Mouse (Mus musculus) bone marrow, adult 2 months (tissue): ENCODE results near the gene Rapgef4.

Experiments
- CTCF ChIP-seq: fragments of 200-500 bp; IDR thresholded peaks from 2 replicates; pipeline ENCODE4 v1.5.1; 2011; ENCODE audit warnings: low read length, control low read depth; ENCODE audit not compliant: control insufficient read depth, insufficient read depth
- POLR2A ChIP-seq: fragments of 200-500 bp; IDR thresholded peaks from 2 replicates; pipeline ENCODE4 v1.6.1; 2011; ENCODE audit warnings: low read depth, mild to moderate bottlenecking, control low read depth, low read length, borderline replicate concordance; ENCODE audit not compliant: control insufficient read depth

DNA sequence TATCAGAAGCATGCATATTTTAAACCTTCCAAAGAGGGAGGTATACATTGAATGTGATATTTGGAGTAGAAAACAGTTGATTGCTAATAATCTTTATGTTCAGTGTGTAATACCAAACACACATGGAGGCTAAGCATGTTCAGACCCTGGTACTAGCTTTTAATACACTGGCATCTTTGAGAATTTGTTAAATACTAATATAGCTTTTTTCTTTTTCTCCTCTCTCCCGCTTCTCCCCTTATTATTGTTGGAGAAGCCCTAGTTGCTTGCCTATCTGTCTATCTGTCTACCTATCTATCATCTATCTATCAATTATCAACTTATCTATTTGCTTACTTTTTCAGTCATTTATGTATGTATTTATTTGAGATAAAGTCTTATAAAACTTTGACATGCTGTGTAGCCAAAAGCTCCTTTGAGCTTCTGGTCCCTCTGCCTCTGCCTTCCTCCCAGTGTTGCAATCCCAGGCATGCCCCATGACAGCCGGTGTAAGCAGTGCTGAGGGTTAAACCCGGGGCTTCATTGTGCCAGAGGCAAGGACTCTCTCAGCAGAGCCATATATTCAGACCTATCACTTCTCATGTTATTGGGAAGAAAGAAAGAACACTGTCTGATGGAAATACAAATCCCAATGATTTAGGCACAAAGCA is 96.6 kb downstream of the Rapgef4 start:
- TF ChIP-seq CTCF (no peak), POLR2A (no peak)
